Mouse (Mus musculus): ENCODE measurements around the gene Vmn1r173. TPM values are rescaled to one million over a fixed set of nuclear protein-coding genes. Genes with fewer than 3 reads are reported as not detected.
"Not testable (repeated sequence)": the region's sequence is repeated elsewhere in the genome, so short reads cannot be mapped to it uniquely, and the experiment has no call there.

Gene Vmn1r173
- polyA plus RNA-seq (2014; fragmentation: Nextera tagmentation; extraction: Ambion mirVana): not detected in 2 replicates

DNA sequence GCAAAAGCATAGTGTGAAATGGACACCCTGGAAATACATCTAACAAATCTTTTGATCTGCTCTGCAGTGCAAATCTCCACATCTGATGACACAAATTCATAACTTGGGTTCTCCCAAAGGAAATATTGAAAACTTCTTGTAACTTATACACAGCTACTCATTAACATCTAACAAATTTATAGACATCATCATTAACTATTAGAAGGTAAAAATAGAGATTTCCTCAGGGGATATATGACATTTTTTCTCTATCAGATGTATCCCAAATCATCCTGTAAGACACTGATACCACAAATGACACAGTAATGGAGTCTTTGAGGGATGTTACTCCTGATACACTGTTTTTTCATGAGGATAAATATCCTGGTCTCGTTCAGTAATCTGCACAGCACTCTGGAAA is at the start of gene Vmn1r173:
Gene Vmn1r173 (plus strand): TSS at position 301 of the 400 bp plus-strand sequence.
- H3K27ac ChIP-seq (replicated peaks; ENCODE audit: low read depth, low read length); H3K9me3 ChIP-seq (ENCODE audit: control insufficient read depth, low read length); H3K4me1 ChIP-seq (ENCODE audit: control insufficient read depth, insufficient read depth, low read length); H3K36me3 ChIP-seq (ENCODE audit: control insufficient read depth, insufficient read depth, low read length); H3K27me3 ChIP-seq (replicated peaks; ENCODE audit: control insufficient read depth, insufficient read depth, low read length); H3K4me2 ChIP-seq (ENCODE audit: low read depth, low read length); H3K4me3 ChIP-seq (ENCODE audit: low read depth, low read length); DNase-seq (ENCODE audit: low spot score); ATAC-seq (ENCODE audit: low read depth); H3K9ac ChIP-seq (ENCODE audit: low read depth, low read length): not testable (repeated sequence)
- WGBS: 36% methylated on average over 1 of the region's 1 CpGs

- DNase-seq (ENCODE audit: low spot score): no peak
- ATAC-seq (ENCODE audit: low read depth): no peak
- H3K27me3 ChIP-seq (replicated peaks; ENCODE audit: control insufficient read depth, insufficient read depth, low read length): no peaks in the 10 kb centered on the region
- no peaks in the 10 kb centered on the region for H3K36me3 ChIP-seq (ENCODE audit: control insufficient read depth, insufficient read depth, low read length)
- no peak within 1 kb of the TSS for H3K4me3 ChIP-seq (ENCODE audit: low read depth, low read length)
- H3K9ac ChIP-seq (ENCODE audit: low read depth, low read length): no peak within 1 kb of the TSS
- WGBS: 62% methylated on average over 2 of the region's 2 CpGs
- H3K4me2 ChIP-seq (ENCODE audit: low read depth, low read length): no peak within 1 kb of the TSS
- no peak within 1 kb of the TSS for H3K27ac ChIP-seq (replicated peaks; ENCODE audit: low read depth, low read length)
- 0 out of 2 replicates have a peak, but pooled peaks cover 4% of the 10 kb centered on the region for H3K9me3 ChIP-seq (ENCODE audit: control insufficient read depth, low read length)
- H3K4me1 ChIP-seq (ENCODE audit: control insufficient read depth, insufficient read depth, low read length): no peaks in the 10 kb centered on the region
These were observed 42.5 kb upstream of the Vmn1r173 start, which contains the start of gene Vmn1r172 for GRCm38 (mm10) chr7:23658016-23658415. Vmn1r172 (plus strand) TSS chr7:23658316.

GRCm38 (mm10) chr7:23751970-23752369 is 51.5 kb downstream of the Vmn1r173 start, which contains the start of gene Vmn1r174:
Vmn1r174 (plus strand) TSS chr7:23752270.
- WGBS: 44% methylated on average over 1 of the region's 1 CpGs
- not testable (repeated sequence) for H3K4me3 ChIP-seq (ENCODE audit: low read depth, low read length); H3K9ac ChIP-seq (ENCODE audit: low read depth, low read length); DNase-seq (ENCODE audit: low spot score); ATAC-seq (ENCODE audit: low read depth); H3K27ac ChIP-seq (replicated peaks; ENCODE audit: low read depth, low read length); H3K9me3 ChIP-seq (ENCODE audit: control insufficient read depth, low read length); H3K4me2 ChIP-seq (ENCODE audit: low read depth, low read length); H3K36me3 ChIP-seq (ENCODE audit: control insufficient read depth, insufficient read depth, low read length); H3K4me1 ChIP-seq (ENCODE audit: control insufficient read depth, insufficient read depth, low read length); H3K27me3 ChIP-seq (replicated peaks; ENCODE audit: control insufficient read depth, insufficient read depth, low read length)

Other genes starting within 250 kb of the Vmn1r173 start
- gene Vmn1r167, start 193.5 kb upstream of the Vmn1r173 start, polyA plus RNA-seq (2014; fragmentation: Nextera tagmentation; extraction: Ambion mirVana): not detected in 2 replicates
- gene Vmn1r168, start 161.0 kb upstream of the Vmn1r173 start, polyA plus RNA-seq (2014; fragmentation: Nextera tagmentation; extraction: Ambion mirVana): not detected in 2 replicates
- gene Vmn1r169, start 125.2 kb upstream of the Vmn1r173 start, polyA plus RNA-seq (2014; fragmentation: Nextera tagmentation; extraction: Ambion mirVana): not detected in 2 replicates
- not detected in 2 replicates for gene Vmn1r170, start 94.5 kb upstream of the Vmn1r173 start, polyA plus RNA-seq (2014; fragmentation: Nextera tagmentation; extraction: Ambion mirVana)
- gene Vmn1r171, start 70.0 kb upstream of the Vmn1r173 start, polyA plus RNA-seq (2014; fragmentation: Nextera tagmentation; extraction: Ambion mirVana): not detected in 2 replicates
- gene Vmn1r172, start 42.4 kb upstream of the Vmn1r173 start, polyA plus RNA-seq (2014; fragmentation: Nextera tagmentation; extraction: Ambion mirVana): not detected in 2 replicates
- gene Vmn1r174, start 51.6 kb downstream of the Vmn1r173 start, polyA plus RNA-seq (2014; fragmentation: Nextera tagmentation; extraction: Ambion mirVana): not detected in 2 replicates
- not detected in 2 replicates for gene Vmn1r175, start 109.9 kb downstream of the Vmn1r173 start, polyA plus RNA-seq (2014; fragmentation: Nextera tagmentation; extraction: Ambion mirVana)
- not detected in 2 replicates for gene Vmn1r176, start 136.7 kb downstream of the Vmn1r173 start, polyA plus RNA-seq (2014; fragmentation: Nextera tagmentation; extraction: Ambion mirVana)
- not detected in 2 replicates for gene Vmn1r177, start 165.7 kb downstream of the Vmn1r173 start, polyA plus RNA-seq (2014; fragmentation: Nextera tagmentation; extraction: Ambion mirVana)
- not detected in 2 replicates for gene Vmn1r178, start 191.3 kb downstream of the Vmn1r173 start, polyA plus RNA-seq (2014; fragmentation: Nextera tagmentation; extraction: Ambion mirVana)
- not detected in 2 replicates for gene Vmn1r179, start 226.3 kb downstream of the Vmn1r173 start, polyA plus RNA-seq (2014; fragmentation: Nextera tagmentation; extraction: Ambion mirVana)
- not detected in 2 replicates for gene Vmn1r180, start 249.9 kb downstream of the Vmn1r173 start, polyA plus RNA-seq (2014; fragmentation: Nextera tagmentation; extraction: Ambion mirVana)